Mouse (Mus musculus) kidney, postnatal 14 days (tissue): ENCODE data around the gene Gm28168.
"Not testable (repeated sequence)": the region's sequence is repeated elsewhere in the genome, so short reads cannot be mapped to it uniquely, and the experiment has no call there.

Source experiments
- DNase-seq: peaks from one replicate; pipeline ENCODE4 v3.0.0; 2022; ENCODE audit warnings: mixed read lengths

The Gm28168 gene

GRCm38 (mm10) chr1:117927715-117928114 lies at the start of gene Gm28168:
Gene Gm28168, plus strand, starts transcription at chr1:117928015.
- DNase-seq = not testable (repeated sequence)

GRCm38 (mm10) chr1:117965639-117966038 lies 37.8 kb downstream of the Gm28168 start, which contains the start of gene Gm7145:
Gene Gm7145, plus strand, starts transcription at chr1:117965939.
- no peak for DNase-seq
